Mouse (Mus musculus) heart, embryonic 16.5 days (tissue): Measurements from ENCODE around the gene H2-T24. TPM values are rescaled to one million over a fixed set of nuclear protein-coding genes. Genes with fewer than 3 reads are reported as not detected.

ENCODE experiments used
- microRNA counts: library from miRNA; unstranded; fragments of <30 nt; microRNA quantifications from one replicate; lab custom pipeline; 2016
- microRNA-seq: library from miRNA; unstranded; fragments of <30 nt; microRNA quantifications from one replicate; pipeline ENCODE4, GENCODE M21; 2017
- polyA plus RNA-seq: library from polyadenylated mRNA; unstranded; fragments of >200 nt; fragmentation: Nextera tagmentation; extraction: Ambion mirVana; gene quantifications from 2 replicates; pipeline ENCODE4 v1.2.1, GENCODE M21; 2015

Gene H2-T24
- polyA plus RNA-seq, 1 experiment from 2014 or later, result 2.5 TPM

MicroRNAs within 50 kb of the gene (microRNA counts, 519-probe panel; counts per million panel counts)
- 2,146 counts per million, percentile 31 among the panel's probes with 10 or more counts for microRNA mmu-miR-877 (lab: Ali Mortazavi, UCI)

Small RNA genes within 50 kb of the gene (microRNA-seq; reads per million reads assigned to microRNA genes)
- gene Mir877, result 51.8 reads per million, percentile 44 among the genes with 10 or more reads in this experiment

Other genes with a start within 250 kb of the H2-T24 start
- 60.9 and 62.6 TPM in 2 replicates for gene Ier3, start 198.9 kb downstream of the H2-T24 start, polyA plus RNA-seq
- gene Flot1, start 197.3 kb downstream of the H2-T24 start, polyA plus RNA-seq, result 119 and 134 TPM in 2 replicates
- gene Tubb5, start 182.3 kb downstream of the H2-T24 start, polyA plus RNA-seq, result 634 and 654 TPM in 2 replicates
- 14.7 and 15.0 TPM in 2 replicates for gene Mdc1, start 179.0 kb downstream of the H2-T24 start, polyA plus RNA-seq
- gene Nrm, start 159.2 kb downstream of the H2-T24 start, polyA plus RNA-seq, result 45.9 and 46.9 TPM in 2 replicates
- 19.6 and 20.1 TPM in 2 replicates for gene Ppp1r18, start 155.0 kb downstream of the H2-T24 start, polyA plus RNA-seq
- gene Dhx16, start 140.7 kb downstream of the H2-T24 start, polyA plus RNA-seq, result 27.4 and 29.2 TPM in 2 replicates
- 33.7 and 34.6 TPM in 2 replicates for gene 2310061I04Rik, start 123.1 kb downstream of the H2-T24 start, polyA plus RNA-seq
- gene Atat1, start 110.5 kb downstream of the H2-T24 start, polyA plus RNA-seq, result 41.1 and 45.5 TPM in 2 replicates
- 70.1 and 77.3 TPM in 2 replicates for gene Mrps18b, start 104.2 kb downstream of the H2-T24 start, polyA plus RNA-seq
- gene Ppp1r10, start 104.1 kb downstream of the H2-T24 start, polyA plus RNA-seq, result 25.3 and 28.7 TPM in 2 replicates
- 63.2 and 66.5 TPM in 2 replicates for gene Abcf1, start 50.8 kb downstream of the H2-T24 start, polyA plus RNA-seq
- 34.5 and 36.6 TPM in 2 replicates for gene Gnl1, start 40.7 kb downstream of the H2-T24 start, polyA plus RNA-seq
- 13.5 and 15.6 TPM in 2 replicates for gene Prr3, start 40.3 kb downstream of the H2-T24 start, polyA plus RNA-seq
- gene H2-T23, start 12.3 kb upstream of the H2-T24 start, polyA plus RNA-seq, result 9.6 and 19.7 TPM in 2 replicates
- 10.1 and 12.6 TPM in 2 replicates for gene H2-T22, start 22.2 kb upstream of the H2-T24 start, polyA plus RNA-seq
- gene Gm6034, start 22.4 kb upstream of the H2-T24 start, polyA plus RNA-seq, result not detected in 2 replicates
- 0.24 TPM in 1 of 2 replicates, not detected in the other for gene Gm11127, start 37.8 kb upstream of the H2-T24 start, polyA plus RNA-seq
- gene Gm19684, start 101.1 kb upstream of the H2-T24 start, polyA plus RNA-seq, result 0.21 TPM in 1 of 2 replicates, not detected in the other
- gene Gm7030, start 108.9 kb upstream of the H2-T24 start, polyA plus RNA-seq, result 0.22 and 0.39 TPM in 2 replicates
- 1.8 and 1.9 TPM in 2 replicates for gene Gm8909, start 148.0 kb upstream of the H2-T24 start, polyA plus RNA-seq
- 0.21 and 0.97 TPM in 2 replicates for gene H2-T3, start 169.7 kb upstream of the H2-T24 start, polyA plus RNA-seq
- gene Rpp21, start 237.5 kb upstream of the H2-T24 start, polyA plus RNA-seq, result 73.2 and 89.1 TPM in 2 replicates